Mouse (Mus musculus) forebrain, embryonic 12.5 days (tissue): Measurements from ENCODE around the gene Dennd2c. TPM values are rescaled to one million over a fixed set of nuclear protein-coding genes. Genes with fewer than 3 reads are reported as not detected.
A peak's percentile ranks its signal among the peaks of the same experiment; 100 is the strongest.

ENCODE experiments used
- ATAC-seq: fragments of 200-750 bp; cut with Nextera tagmentation; 2 replicates; pipeline ENCODE4 v1.8.0; 2017; ENCODE audit warnings: moderate TSS enrichment; ENCODE audit not compliant: low FRiP score
- H3K27ac ChIP-seq: fragments of 300-500 bp; sonication (generic); 2 replicates; pipeline ENCODE4 v1.5.1; 2016; ENCODE audit warnings: mild to moderate bottlenecking
- H3K27me3 ChIP-seq: fragments of 300-500 bp; sonication (generic); 2 replicates; pipeline ENCODE4 v1.6.1; 2016; ENCODE audit warnings: mild to moderate bottlenecking
- H3K36me3 ChIP-seq: fragments of 300-500 bp; sonication (generic); replicated peaks from 2 replicates; pipeline ENCODE4 v1.6.1; 2016; ENCODE audit warnings: mild to moderate bottlenecking
- H3K4me1 ChIP-seq: fragments of 300-500 bp; sonication (generic); 2 replicates; pipeline ENCODE4 v1.6.1; 2016
- H3K4me2 ChIP-seq: fragments of 300-500 bp; sonication (generic); 2 replicates; pipeline ENCODE4 v1.6.1; 2016; ENCODE audit warnings: mild to moderate bottlenecking, moderate library complexity
- H3K4me3 ChIP-seq: fragments of 300-500 bp; sonication (generic); replicated peaks from 2 replicates; pipeline ENCODE4 v1.5.1; 2016; ENCODE audit warnings: mild to moderate bottlenecking
- H3K9ac ChIP-seq: fragments of 300-500 bp; sonication (generic); 2 replicates; pipeline ENCODE4 v1.6.1; 2016; ENCODE audit warnings: mild to moderate bottlenecking
- H3K9me3 ChIP-seq: fragments of 300-500 bp; sonication (generic); 2 replicates; pipeline ENCODE4 v1.6.1; 2016
- WGBS: fragments of 180-500 bp; shearing (Covaris S2); methylation state at CpG from one replicate; pipeline ENCODE4 v1.1.7; 2016; 5-methylcytosine and 5-hydroxymethylcytosine counted together
- polyA plus RNA-seq: library from polyadenylated mRNA; unstranded; fragments of >200 nt; fragmentation: Nextera tagmentation; extraction: Ambion mirVana; gene quantifications from 2 replicates; pipeline ENCODE4 v1.2.1, GENCODE M21; 2016

Gene Dennd2c
- polyA plus RNA-seq, 1 experiment from 2014 or later, result 2.6 TPM

DNA sequence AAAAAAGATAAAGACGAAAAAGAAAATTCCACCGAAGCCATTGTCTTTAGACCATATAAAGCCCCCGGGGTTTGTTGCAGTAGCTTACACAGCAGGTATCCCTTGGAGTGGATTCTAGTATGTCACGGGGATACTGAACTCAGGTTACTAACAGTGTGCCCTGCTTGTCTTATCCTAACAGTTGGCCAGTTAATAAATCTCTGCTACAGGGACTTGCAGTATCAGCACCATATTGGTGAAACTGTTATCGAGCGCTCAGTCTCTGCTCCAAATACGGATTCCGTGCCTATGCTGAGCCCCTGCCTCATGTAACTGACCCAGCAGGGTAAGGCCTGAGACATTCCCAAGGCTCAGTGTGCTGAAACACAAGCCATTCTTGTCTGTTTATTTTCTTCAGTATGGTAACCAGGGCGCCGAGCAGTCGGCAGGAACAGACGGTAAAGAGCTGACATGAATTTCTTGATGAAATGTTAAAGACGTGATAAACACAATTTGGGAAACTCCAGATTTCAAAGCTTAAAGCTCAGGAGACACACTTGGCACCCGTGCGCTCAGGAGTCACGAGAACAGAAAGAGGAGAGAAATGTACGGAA, 20.4 kb upstream of the Dennd2c start:
- 91% methylated on average over 17 of the region's 17 CpGs for WGBS
- ATAC-seq, result no peak
- Histone ChIP-seq H3K9ac (no peak overlapping the region), H3K36me3 (no peaks in the 10 kb centered on the region), H3K4me2 (no peak overlapping the region), H3K4me3 (no peak overlapping the region), H3K27me3 (no peaks in the 10 kb centered on the region), H3K9me3 (no peaks in the 10 kb centered on the region), H3K27ac (no peak overlapping the region), H3K4me1 (no peaks in the 10 kb centered on the region)

DNA sequence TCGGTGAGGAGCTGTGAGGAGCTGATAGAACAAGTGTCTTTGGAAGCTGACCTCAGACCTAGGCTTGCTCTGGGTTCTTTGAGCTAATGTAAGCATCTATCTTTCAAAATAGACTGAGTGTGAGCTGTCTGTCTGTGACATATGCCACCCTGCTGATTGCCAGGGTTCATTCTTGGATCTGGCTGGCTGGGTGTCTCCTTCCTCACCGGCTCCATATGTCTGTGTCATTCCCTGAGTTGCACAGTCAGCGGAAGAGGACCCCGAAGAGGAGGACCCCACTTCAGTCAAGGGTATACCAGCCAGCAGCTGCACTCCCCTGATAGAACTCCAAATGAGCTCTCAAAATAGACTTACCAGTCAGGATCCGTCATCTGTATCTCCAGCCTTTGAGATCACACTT, 19.6 kb upstream of the Dennd2c start:
- Histone ChIP-seq H3K4me1 (no peaks in the 10 kb centered on the region), H3K4me3 (no peak overlapping the region), H3K27me3 (no peaks in the 10 kb centered on the region), H3K27ac (no peak overlapping the region), H3K4me2 (no peak overlapping the region), H3K36me3 (no peaks in the 10 kb centered on the region), H3K9ac (no peak overlapping the region), H3K9me3 (no peaks in the 10 kb centered on the region)
- ATAC-seq, result no peak
- 93% methylated on average over 5 of the region's 5 CpGs for WGBS

DNA sequence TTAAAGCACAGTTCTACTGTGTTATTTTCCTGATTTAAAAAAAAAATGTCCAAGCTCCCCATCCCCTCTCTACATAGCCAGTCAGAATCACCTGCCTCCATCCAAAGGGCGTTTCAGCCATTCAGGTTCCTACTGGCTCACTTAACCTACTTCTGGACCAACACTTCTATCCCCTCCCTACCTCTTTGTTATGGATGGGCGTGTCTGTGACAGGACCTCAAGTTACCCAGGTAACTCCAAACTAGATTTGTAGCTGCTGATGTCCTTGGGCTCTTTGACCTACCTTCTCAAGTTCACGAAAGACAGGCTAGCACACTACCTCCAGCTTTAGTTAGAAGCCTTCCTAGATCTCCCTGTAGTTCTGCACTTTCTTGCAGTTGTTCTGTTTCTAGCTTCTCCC, 16.4 kb upstream of the Dennd2c start:
- Histone ChIP-seq H3K4me1 (no peaks in the 10 kb centered on the region), H3K27me3 (no peaks in the 10 kb centered on the region), H3K4me3 (no peak overlapping the region), H3K9ac (no peak overlapping the region), H3K4me2 (no peak overlapping the region), H3K27ac (no peak overlapping the region), H3K36me3 (no peaks in the 10 kb centered on the region), H3K9me3 (no peaks in the 10 kb centered on the region)
- no peak for ATAC-seq
- 83% methylated on average over 3 of the region's 3 CpGs for WGBS

DNA sequence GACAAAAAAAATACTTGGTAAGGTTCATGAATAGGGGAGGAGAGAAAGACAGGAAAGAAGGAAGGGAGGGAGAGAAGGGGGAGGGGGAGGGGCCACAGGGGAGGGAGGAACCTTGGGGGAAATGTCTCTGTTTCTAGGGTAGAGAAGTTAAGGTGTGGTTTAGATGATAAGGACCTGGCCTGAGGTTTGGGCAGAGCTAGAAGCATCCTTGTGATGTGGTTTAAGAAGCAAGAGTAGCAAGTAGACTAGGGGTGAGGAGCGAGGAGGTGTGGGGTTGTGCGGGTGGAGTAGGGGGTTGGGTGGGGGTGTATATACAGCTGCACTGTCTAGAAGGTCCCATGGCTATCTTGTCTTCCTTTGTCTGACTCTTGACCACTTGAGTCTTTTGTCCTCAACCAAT, 10.7 kb upstream of the Dennd2c start:
- ATAC-seq, result no peak
- H3K36me3 ChIP-seq, result no peaks in the 10 kb centered on the region
- 100% methylated on average over 2 of the region's 2 CpGs for WGBS

DNA sequence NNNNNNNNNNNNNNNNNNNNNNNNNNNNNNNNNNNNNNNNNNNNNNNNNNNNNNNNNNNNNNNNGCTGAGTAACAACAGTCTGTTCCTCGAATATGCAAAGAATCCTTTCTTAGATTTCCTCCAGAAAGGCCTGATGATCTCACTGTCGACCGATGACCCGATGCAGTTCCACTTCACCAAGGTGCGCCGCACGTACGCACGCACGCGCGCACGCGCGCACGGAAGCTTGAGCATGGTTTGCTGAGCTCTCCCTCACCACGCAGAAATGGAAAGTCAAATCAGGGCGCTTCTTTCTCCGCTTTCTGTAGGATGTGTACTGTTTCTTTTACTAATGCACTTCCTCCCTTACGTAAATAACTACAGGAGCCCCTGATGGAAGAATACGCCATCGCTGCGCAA, 3.7 kb upstream of the Dennd2c start:
- 76% methylated on average over 23 of the region's 23 CpGs for WGBS
- Histone ChIP-seq H3K36me3 (no peaks in the 10 kb centered on the region), H3K4me1 (peaks cover 12% of the 10 kb centered on the region), H3K27ac (no peak overlapping the region), H3K9me3 (no peaks in the 10 kb centered on the region), H3K4me2 (no peak overlapping the region), H3K4me3 (no peak overlapping the region), H3K27me3 (peaks cover 20% of the 10 kb centered on the region), H3K9ac (no peak overlapping the region)
- ATAC-seq, result no peak

More for the DNA sequence above, 10.7 kb upstream of the Dennd2c start:
- Histone ChIP-seq H3K4me2 (no peak overlapping the region), H3K4me3 (no peak overlapping the region), H3K4me1 (no peaks in the 10 kb centered on the region), H3K27ac (no peak overlapping the region), H3K9me3 (no peaks in the 10 kb centered on the region), H3K27me3 (no peaks in the 10 kb centered on the region), H3K9ac (no peak overlapping the region)

DNA sequence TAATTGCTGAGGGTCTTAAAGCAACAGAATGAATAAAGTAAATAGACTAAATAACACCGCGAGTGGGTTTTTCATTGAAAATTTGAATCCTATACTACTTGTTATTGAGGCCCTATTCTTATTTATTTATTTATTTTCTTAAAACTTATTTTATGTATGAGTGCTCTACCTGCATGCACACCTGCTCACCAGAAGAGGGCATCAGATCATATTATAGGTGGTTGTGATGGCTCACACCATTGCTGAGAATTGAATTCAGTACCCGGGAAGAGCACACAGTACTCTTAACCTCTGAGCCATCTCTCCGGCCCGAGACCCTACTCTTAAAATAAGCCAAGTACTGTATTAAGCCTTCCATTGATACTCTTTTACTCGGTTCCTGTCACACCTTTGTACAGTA, 2.7 kb upstream of the Dennd2c start:
- Histone ChIP-seq H3K4me3 (no peak overlapping the region), H3K27me3 (peaks cover 30% of the 10 kb centered on the region)
- 87% methylated on average over 6 of the region's 6 CpGs for WGBS

DNA sequence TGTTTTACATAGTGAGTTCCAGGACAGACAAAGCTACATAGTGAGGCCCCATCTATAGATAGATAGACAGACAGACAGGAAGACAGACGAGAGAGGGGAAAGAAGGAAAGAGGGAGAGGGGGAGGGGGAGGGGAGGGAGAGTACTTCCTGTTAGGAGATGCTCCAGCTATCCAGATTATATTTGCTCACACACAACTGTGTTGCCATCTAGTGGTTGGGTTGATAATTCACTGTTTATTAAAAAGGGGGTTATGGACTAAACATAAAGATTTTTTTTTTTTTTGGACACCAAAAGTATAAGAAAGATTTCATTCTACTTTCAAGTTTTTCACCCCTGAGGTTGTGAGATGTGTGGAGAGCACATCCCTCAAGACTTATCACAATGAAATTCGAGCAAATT, 1.7 kb upstream of the Dennd2c start:
- ATAC-seq, result no peak
- Histone ChIP-seq H3K27ac (no peak overlapping the region), H3K9ac (no peak overlapping the region), H3K4me3 (no peak overlapping the region), H3K4me2 (no peak overlapping the region), H3K27me3 (peaks cover 34% of the 10 kb centered on the region), H3K4me1 (peaks cover 12% of the 10 kb centered on the region), H3K36me3 (no peaks in the 10 kb centered on the region), H3K9me3 (no peaks in the 10 kb centered on the region)
- WGBS, result 59% methylated on average over 2 of the region's 2 CpGs

More for the DNA sequence above, 2.7 kb upstream of the Dennd2c start:
- ATAC-seq, result no peak
- peaks cover 12% of the 10 kb centered on the region for H3K4me1 ChIP-seq
- H3K4me2 ChIP-seq, result no peak overlapping the region
- no peaks in the 10 kb centered on the region for H3K36me3 ChIP-seq
- H3K9ac ChIP-seq, result no peak overlapping the region
- H3K27ac ChIP-seq, result no peak overlapping the region
- no peaks in the 10 kb centered on the region for H3K9me3 ChIP-seq

DNA sequence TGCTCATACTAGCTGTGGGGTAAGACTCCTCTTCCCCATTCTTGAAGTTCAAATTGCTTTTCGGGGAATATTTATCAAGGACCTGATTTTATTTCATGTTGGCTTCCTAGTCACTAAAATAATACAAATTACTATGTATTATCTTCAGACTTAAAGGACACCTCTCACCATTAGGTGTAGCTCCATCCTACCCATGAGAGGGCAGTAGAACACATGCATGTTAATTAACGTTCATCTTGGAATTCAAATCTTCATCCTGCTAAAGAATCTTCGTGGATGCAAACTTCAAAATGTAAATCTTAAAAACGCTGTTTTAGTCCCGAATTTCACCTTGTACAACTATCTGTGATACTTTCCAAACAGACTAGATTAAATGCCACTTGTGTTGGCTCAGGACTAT, 1.2 kb upstream of the Dennd2c start:
- H3K4me3 ChIP-seq, result no peak overlapping the region
- no peaks in the 10 kb centered on the region for H3K9me3 ChIP-seq
- no peak for ATAC-seq
- H3K4me1 ChIP-seq, result peaks cover 12% of the 10 kb centered on the region
- 71% methylated on average over 5 of the region's 5 CpGs for whole genome bisulfite sequencing
- H3K9ac ChIP-seq, result no peak overlapping the region
- H3K36me3 ChIP-seq, result no peaks in the 10 kb centered on the region
- H3K27ac ChIP-seq, result no peak overlapping the region
- H3K27me3 ChIP-seq, result peaks cover 37% of the 10 kb centered on the region
- H3K4me2 ChIP-seq, result no peak overlapping the region

DNA sequence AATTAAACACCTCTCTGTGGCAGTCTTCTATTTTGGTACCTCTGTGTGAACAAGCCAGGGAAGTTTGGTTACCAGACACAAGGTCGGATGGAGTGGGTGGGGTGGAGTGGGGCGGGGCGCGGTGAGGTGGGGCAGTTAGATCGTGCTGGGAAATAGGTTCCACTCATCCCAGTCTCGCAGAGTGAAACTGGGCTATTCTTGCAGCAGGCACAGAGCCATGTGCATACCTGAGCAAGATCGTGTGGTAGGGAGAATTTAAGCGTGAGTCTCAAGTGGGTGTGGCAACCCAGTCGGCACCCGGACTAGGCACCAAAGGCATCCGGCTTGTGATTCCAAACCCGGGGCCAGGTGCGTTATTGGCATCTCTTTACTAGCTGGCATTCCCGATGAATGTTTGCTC, 495 bp upstream of the Dennd2c start:
- no peaks in the 10 kb centered on the region for H3K36me3 ChIP-seq
- H3K9ac ChIP-seq, result peak overlapping the region; percentile 47
- WGBS, result 2% methylated on average over 14 of the region's 14 CpGs
- H3K4me3 ChIP-seq, result peak overlapping the region; percentile 54
- H3K27me3 ChIP-seq, result peaks cover 37% of the 10 kb centered on the region
- peaks cover 12% of the 10 kb centered on the region for H3K4me1 ChIP-seq
- no peaks in the 10 kb centered on the region for H3K9me3 ChIP-seq
- H3K27ac ChIP-seq, result no peak overlapping the region
- ATAC-seq, result peak; percentile 44; the same call in 1 of the 2 replicates
- peak overlapping the region; percentile 79 for H3K4me2 ChIP-seq

DNA sequence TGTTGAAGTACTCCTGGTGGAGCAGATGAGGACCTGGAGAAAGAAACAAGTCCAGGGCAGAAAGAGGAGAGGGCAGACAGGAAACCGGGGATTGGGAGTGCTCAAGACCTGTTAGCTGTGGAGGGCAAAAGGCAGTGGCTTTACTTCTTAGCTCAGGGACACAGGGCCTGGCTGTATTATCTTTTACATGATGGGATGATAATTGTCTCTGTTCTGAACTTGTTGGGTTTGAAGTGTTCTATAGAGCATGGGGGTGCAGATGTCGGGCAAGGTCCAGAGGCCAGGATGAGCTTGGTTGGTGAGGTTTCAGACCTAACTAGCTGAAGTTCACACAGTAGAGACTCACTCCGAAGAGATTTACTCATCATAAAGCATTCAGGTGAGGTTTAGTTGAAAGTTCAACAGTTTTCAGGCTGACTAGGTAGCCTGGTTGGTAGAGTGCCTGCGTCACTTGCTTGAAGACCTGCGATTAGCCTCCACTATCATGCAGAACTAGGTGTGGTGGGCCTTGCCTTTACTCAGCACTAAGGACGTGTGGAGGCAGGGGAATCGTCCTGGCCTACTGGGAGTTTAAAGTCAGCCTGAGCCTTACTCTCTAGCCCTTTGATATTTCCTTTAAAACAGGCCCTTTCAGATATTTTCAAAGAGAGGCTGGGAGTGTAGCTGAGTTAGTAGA, 5.3 kb downstream of the Dennd2c start:
- Histone ChIP-seq H3K27ac (no peak overlapping the region), H3K4me3 (no peak overlapping the region), H3K27me3 (peaks cover 23% of the 10 kb centered on the region), H3K4me1 (peaks cover 4% of the 10 kb centered on the region; the same call in 1 of the 2 replicates), H3K9ac (no peak overlapping the region), H3K4me2 (no peak overlapping the region), H3K36me3 (no peaks in the 10 kb centered on the region), H3K9me3 (no peaks in the 10 kb centered on the region)
- ATAC-seq, result no peak
- 87% methylated on average over 7 of the region's 7 CpGs for WGBS

DNA sequence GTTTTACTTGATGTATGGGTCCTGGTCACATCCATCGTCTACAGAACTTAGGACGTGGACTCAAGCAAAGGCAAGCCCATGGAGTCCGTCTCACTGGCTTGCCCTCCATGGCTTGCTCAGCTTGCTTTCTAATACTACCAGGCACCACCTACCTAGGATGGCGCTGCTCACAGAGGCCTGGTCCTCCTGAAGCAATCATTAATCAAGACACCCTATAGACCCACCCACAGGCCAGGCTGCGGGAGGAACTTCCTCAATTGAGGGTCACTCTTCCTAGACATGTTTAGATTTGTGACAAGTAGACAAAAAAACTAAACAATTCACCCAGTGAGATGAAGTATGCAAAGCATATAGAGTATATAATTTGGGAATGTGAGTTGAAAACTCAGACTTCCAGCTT, 9.8 kb downstream of the Dennd2c start:
- 78% methylated on average over 5 of the region's 5 CpGs for WGBS
- no peak overlapping the region for H3K27ac ChIP-seq
- no peak overlapping the region for H3K9ac ChIP-seq
- H3K36me3 ChIP-seq, result no peaks in the 10 kb centered on the region
- no peak overlapping the region for H3K4me3 ChIP-seq
- no peaks in the 10 kb centered on the region for H3K9me3 ChIP-seq
- H3K4me2 ChIP-seq, result no peak overlapping the region
- no peaks in the 10 kb centered on the region for H3K4me1 ChIP-seq
- H3K27me3 ChIP-seq, result no peaks in the 10 kb centered on the region
- no peak for ATAC-seq

DNA sequence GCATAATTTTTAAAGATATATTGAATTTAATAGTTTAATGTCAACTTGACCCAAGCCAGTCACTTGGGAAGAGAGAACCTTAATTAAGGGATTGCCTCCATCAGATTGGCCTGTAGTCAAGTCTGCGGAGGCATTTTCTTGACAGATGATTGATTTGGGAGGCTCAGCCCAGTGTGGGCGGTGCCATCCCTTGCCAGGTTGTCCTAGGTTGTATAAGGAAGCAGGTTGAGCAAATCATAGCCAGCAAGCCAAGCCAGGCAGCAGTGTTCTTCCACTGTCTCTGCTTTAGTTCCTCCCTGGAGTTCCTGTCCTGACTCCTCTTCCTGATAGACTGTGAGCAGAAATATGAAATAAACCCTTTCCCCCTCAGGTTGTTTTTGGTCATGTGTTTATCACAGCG, 21.2 kb downstream of the Dennd2c start:
- no peak overlapping the region for H3K4me3 ChIP-seq
- no peak overlapping the region for H3K4me2 ChIP-seq
- no peak for ATAC-seq
- no peak overlapping the region for H3K9ac ChIP-seq
- WGBS, result 89% methylated on average over 3 of the region's 3 CpGs
- 0 out of 2 replicates have a peak, but pooled peaks cover 4% of the 10 kb centered on the region for H3K27me3 ChIP-seq
- H3K27ac ChIP-seq, result no peak overlapping the region
- H3K9me3 ChIP-seq, result no peaks in the 10 kb centered on the region
- peaks cover 11% of the 10 kb centered on the region for H3K4me1 ChIP-seq
- H3K36me3 ChIP-seq, result no peaks in the 10 kb centered on the region

DNA sequence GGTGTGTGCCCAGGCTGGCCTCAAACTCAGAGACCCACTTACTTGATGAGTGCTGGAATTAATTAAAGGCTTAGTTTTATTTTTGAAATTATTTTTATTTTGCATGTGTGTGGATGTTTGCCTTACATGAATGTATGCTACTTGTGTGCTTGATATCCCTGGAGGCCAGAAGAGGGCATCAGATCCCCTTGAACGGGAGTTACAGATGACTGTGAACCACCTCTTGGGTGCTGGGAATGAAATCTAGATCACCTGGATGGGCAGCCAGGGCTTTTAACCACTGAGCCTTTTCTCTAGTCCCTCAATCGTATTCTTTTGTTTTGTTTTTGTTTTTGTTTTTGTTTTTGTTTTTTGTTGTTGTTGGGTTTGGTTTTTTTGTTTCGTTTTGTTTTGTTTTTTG, 23.7 kb downstream of the Dennd2c start:
- ATAC-seq, result no peak
- Histone ChIP-seq H3K27me3 (0 out of 2 replicates have a peak, but pooled peaks cover 4% of the 10 kb centered on the region), H3K9me3 (no peaks in the 10 kb centered on the region), H3K9ac (no peak overlapping the region), H3K4me1 (peaks cover 17% of the 10 kb centered on the region), H3K4me3 (no peak overlapping the region), H3K4me2 (no peak overlapping the region), H3K27ac (no peak overlapping the region), H3K36me3 (no peaks in the 10 kb centered on the region)
- 90% methylated on average over 3 of the region's 3 CpGs for WGBS
